Mouse (Mus musculus): ENCODE measurements around the gene Magi2. TPM values are rescaled to one million over a fixed set of nuclear protein-coding genes. Genes with fewer than 3 reads are reported as not detected.

The Magi2 gene
- polyA plus RNA-seq, 1 experiment from 2014 or later, result 1.7 TPM

DNA sequence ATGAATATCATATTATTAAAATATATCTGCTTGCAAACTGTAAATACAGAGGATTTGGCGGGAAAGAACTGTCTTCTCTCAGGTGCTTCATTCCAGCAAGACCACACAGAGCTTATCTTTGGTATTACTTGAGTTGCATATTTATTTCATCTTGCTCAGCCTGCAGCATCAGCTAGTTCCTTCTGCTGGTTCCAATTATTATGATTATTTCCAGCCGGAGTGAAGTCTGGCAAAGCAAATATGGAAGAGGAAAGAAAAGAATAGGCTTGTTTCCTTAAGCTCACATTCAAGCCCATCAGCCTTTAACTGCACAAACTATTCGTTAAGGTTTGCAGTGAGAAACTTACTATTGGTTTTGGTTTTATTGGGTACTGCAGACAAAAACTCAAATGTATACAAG is 20.4 kb downstream of the Magi2 start:
- 73% methylated on average over 3 of the region's 3 CpGs for WGBS
- DNase-seq (ENCODE audit: low spot score) (no peak), ATAC-seq (replicated peaks; ENCODE audit: low FRiP score) (no peak)
- no peaks in the 10 kb centered on the region for H3K4me1 ChIP-seq (replicated peaks; ENCODE audit: control insufficient read depth, insufficient read depth, low read length)
- H3K4me2 ChIP-seq, result no peak overlapping the region
- no peaks in the 10 kb centered on the region for H3K27me3 ChIP-seq (replicated peaks; ENCODE audit: control insufficient read depth, insufficient read depth, low read length)
- H3K36me3 ChIP-seq (ENCODE audit: control insufficient read depth, insufficient read depth, low read length), result no peaks in the 10 kb centered on the region
- no peak overlapping the region for H3K27ac ChIP-seq (ENCODE audit: low read depth, low read length)
- no peaks in the 10 kb centered on the region for H3K9me3 ChIP-seq (ENCODE audit: control insufficient read depth, low read length)
- H3K9ac ChIP-seq (ENCODE audit: low read depth, low read length), result no peak overlapping the region
- H3K4me3 ChIP-seq (ENCODE audit: low read depth, low read length), result no peak overlapping the region

DNA sequence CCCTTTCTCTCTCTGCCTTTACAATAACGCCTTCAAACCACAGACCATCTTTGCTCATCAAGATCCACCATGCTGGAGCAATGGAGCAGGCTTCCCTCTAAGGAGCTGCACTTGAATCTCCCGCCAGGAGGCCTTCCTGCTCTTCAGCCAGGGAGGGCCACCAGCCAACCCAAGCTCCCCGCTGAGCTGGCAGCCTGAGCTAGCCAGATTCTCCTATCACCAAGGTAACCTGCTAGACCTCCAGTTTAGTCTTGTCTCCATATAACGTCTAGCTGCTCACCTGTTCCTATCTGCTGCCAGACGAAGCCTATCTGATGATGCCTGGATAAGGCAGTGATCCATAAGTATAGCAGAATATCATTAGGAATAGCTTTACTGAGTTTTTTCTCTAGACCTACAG is 36.0 kb downstream of the Magi2 start:
- DNase-seq (ENCODE audit: low spot score), result no peak
- no peak for ATAC-seq (replicated peaks; ENCODE audit: low FRiP score)
- Histone ChIP-seq H3K4me2 (no peak overlapping the region), H3K9ac (ENCODE audit: low read depth, low read length) (no peak overlapping the region), H3K27me3 (replicated peaks; ENCODE audit: control insufficient read depth, insufficient read depth, low read length) (no peaks in the 10 kb centered on the region), H3K27ac (ENCODE audit: low read depth, low read length) (no peak overlapping the region), H3K4me3 (ENCODE audit: low read depth, low read length) (no peak overlapping the region), H3K9me3 (ENCODE audit: control insufficient read depth, low read length) (no peaks in the 10 kb centered on the region), H3K36me3 (ENCODE audit: control insufficient read depth, insufficient read depth, low read length) (no peaks in the 10 kb centered on the region), H3K4me1 (replicated peaks; ENCODE audit: control insufficient read depth, insufficient read depth, low read length) (no peaks in the 10 kb centered on the region)
- 57% methylated on average over 5 of the region's 5 CpGs for WGBS

DNA sequence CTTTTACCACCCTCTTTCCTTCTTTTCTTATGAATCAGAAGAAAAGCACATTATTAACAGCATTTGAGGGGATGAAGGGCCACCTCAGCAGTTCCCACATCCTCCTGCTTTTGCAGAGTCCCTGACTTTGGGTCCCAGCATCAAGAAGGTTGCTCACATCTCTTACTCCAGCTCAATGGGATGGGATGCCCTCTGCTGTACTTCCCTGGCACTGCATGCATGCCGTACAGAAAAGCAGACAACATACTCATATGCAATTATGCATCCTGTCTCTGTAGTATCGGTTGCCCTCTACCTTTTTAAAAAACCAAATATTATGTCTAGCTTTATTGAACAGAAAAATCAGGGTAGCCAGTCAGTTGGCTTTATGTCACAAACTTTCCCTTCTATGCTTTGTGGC is 37.8 kb downstream of the Magi2 start:
- Histone ChIP-seq H3K4me2 (no peak overlapping the region), H3K27me3 (replicated peaks; ENCODE audit: control insufficient read depth, insufficient read depth, low read length) (no peaks in the 10 kb centered on the region), H3K36me3 (ENCODE audit: control insufficient read depth, insufficient read depth, low read length) (no peaks in the 10 kb centered on the region), H3K9ac (ENCODE audit: low read depth, low read length) (no peak overlapping the region), H3K4me1 (replicated peaks; ENCODE audit: control insufficient read depth, insufficient read depth, low read length) (no peaks in the 10 kb centered on the region), H3K9me3 (ENCODE audit: control insufficient read depth, low read length) (no peaks in the 10 kb centered on the region), H3K4me3 (ENCODE audit: low read depth, low read length) (no peak overlapping the region), H3K27ac (ENCODE audit: low read depth, low read length) (no peak overlapping the region)
- WGBS, result 61% methylated on average over 2 of the region's 2 CpGs
- no peak for DNase-seq (ENCODE audit: low spot score)
- no peak for ATAC-seq (replicated peaks; ENCODE audit: low FRiP score)

DNA sequence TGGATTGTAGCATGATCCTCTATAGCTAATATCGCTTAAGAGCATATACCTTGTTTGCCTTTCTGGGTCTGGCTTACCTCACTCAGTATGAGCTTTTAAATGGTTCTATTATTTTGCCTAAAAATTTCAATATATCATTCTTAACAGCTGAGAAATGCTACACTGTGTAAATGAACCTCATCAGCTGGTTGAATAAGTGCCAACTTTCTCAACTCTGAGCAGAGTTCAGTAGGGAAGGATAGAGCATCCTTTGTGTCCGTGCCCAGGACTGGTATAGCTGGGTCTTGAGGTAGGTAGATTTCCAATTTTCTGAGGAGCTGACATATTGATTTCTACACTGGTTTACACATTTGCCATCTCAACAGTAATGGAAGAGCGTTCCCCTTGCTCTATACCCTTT is 65.7 kb downstream of the Magi2 start:
- Histone ChIP-seq H3K9ac (ENCODE audit: low read depth, low read length) (no peak overlapping the region), H3K36me3 (ENCODE audit: control insufficient read depth, insufficient read depth, low read length) (no peaks in the 10 kb centered on the region), H3K4me2 (no peak overlapping the region), H3K27ac (ENCODE audit: low read depth, low read length) (no peak overlapping the region), H3K4me1 (replicated peaks; ENCODE audit: control insufficient read depth, insufficient read depth, low read length) (no peaks in the 10 kb centered on the region), H3K4me3 (ENCODE audit: low read depth, low read length) (no peak overlapping the region), H3K9me3 (ENCODE audit: control insufficient read depth, low read length) (no peaks in the 10 kb centered on the region), H3K27me3 (replicated peaks; ENCODE audit: control insufficient read depth, insufficient read depth, low read length) (no peaks in the 10 kb centered on the region)
- 73% methylated on average over 3 of the region's 3 CpGs for WGBS
- ATAC-seq (replicated peaks; ENCODE audit: low FRiP score) (no peak), DNase-seq (ENCODE audit: low spot score) (no peak)

DNA sequence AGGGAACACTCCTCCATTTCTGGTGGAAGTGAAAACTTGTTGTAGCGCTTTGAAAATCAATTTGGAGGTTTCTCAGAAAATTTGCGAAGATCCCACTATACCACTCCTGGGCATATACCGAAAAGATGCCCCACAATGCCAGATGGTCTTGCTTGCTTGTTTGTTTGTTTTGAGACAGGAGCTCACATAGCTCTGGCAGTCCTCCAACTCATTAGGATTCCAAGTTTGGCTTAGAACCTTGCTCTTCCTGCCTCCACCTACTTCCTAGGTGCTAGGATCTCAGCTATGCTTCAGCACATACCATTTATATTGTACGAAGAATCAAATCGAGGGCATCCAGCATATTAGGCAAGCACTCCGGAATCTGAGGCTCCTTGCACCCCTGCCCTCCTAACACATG is 79.8 kb downstream of the Magi2 start:
- Histone ChIP-seq H3K36me3 (ENCODE audit: control insufficient read depth, insufficient read depth, low read length) (no peaks in the 10 kb centered on the region), H3K9ac (ENCODE audit: low read depth, low read length) (no peak overlapping the region), H3K4me2 (no peak overlapping the region), H3K27ac (ENCODE audit: low read depth, low read length) (no peak overlapping the region), H3K9me3 (ENCODE audit: control insufficient read depth, low read length) (no peaks in the 10 kb centered on the region), H3K27me3 (replicated peaks; ENCODE audit: control insufficient read depth, insufficient read depth, low read length) (no peaks in the 10 kb centered on the region), H3K4me3 (ENCODE audit: low read depth, low read length) (no peak overlapping the region), H3K4me1 (replicated peaks; ENCODE audit: control insufficient read depth, insufficient read depth, low read length) (no peaks in the 10 kb centered on the region)
- ATAC-seq (replicated peaks; ENCODE audit: low FRiP score) (no peak), DNase-seq (ENCODE audit: low spot score) (no peak)
- 81% methylated on average over 6 of the region's 6 CpGs for WGBS

DNA sequence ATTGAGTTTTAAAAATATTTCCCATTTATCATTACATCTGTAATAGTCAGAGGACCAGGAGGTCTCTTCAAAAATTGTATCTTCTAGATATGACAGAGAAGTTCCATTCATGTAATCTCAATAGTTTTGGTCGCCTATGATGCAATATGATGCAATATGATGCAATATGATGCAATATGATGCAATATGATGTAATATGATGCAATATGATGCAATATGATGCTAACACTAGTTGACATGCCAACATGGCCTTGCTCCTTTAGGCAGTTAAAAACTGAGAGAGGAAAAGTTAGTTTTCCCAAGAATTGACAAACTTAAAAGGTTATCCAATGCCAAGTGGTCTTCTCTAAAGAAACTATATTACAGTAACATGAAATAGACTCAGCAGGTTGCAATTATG is 83.0 kb downstream of the Magi2 start:
- DNase-seq (ENCODE audit: low spot score), result no peak
- WGBS, result 47% methylated on average over 1 of the region's 1 CpGs
- Histone ChIP-seq H3K27me3 (replicated peaks; ENCODE audit: control insufficient read depth, insufficient read depth, low read length) (no peaks in the 10 kb centered on the region), H3K9me3 (ENCODE audit: control insufficient read depth, low read length) (no peaks in the 10 kb centered on the region), H3K4me3 (ENCODE audit: low read depth, low read length) (no peak overlapping the region), H3K4me2 (no peak overlapping the region), H3K9ac (ENCODE audit: low read depth, low read length) (no peak overlapping the region), H3K4me1 (replicated peaks; ENCODE audit: control insufficient read depth, insufficient read depth, low read length) (no peaks in the 10 kb centered on the region), H3K27ac (ENCODE audit: low read depth, low read length) (no peak overlapping the region), H3K36me3 (ENCODE audit: control insufficient read depth, insufficient read depth, low read length) (no peaks in the 10 kb centered on the region)
- ATAC-seq (replicated peaks; ENCODE audit: low FRiP score), result no peak

DNA sequence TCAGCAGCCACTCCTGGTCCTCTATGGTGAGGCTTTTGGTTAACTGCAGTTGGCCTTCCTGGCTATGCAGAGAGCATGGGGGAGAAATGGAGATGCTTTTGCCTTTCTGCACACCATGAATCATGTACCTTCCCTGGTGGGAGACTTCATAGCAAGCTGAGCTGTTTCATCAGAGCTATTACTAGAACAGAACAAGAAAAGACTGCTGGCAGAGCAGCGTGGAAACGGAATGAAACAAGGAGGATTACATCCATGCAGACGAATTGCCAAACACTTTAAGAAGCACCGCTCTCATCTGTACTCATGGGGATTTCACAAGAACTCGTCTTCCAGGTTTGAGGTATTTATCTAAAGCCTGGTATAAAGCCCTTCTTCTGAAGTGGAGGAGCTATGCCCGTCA is 95.7 kb downstream of the Magi2 start:
- DNase-seq (ENCODE audit: low spot score) (no peak), ATAC-seq (replicated peaks; ENCODE audit: low FRiP score) (no peak)
- H3K9me3 ChIP-seq (ENCODE audit: control insufficient read depth, low read length), result no peaks in the 10 kb centered on the region
- no peak overlapping the region for H3K4me2 ChIP-seq
- 76% methylated on average over 6 of the region's 6 CpGs for WGBS
- H3K36me3 ChIP-seq (ENCODE audit: control insufficient read depth, insufficient read depth, low read length), result no peaks in the 10 kb centered on the region
- no peaks in the 10 kb centered on the region for H3K27me3 ChIP-seq (replicated peaks; ENCODE audit: control insufficient read depth, insufficient read depth, low read length)
- no peak overlapping the region for H3K27ac ChIP-seq (ENCODE audit: low read depth, low read length)
- no peak overlapping the region for H3K4me3 ChIP-seq (ENCODE audit: low read depth, low read length)
- H3K9ac ChIP-seq (ENCODE audit: low read depth, low read length), result no peak overlapping the region
- H3K4me1 ChIP-seq (replicated peaks; ENCODE audit: control insufficient read depth, insufficient read depth, low read length), result no peaks in the 10 kb centered on the region

DNA sequence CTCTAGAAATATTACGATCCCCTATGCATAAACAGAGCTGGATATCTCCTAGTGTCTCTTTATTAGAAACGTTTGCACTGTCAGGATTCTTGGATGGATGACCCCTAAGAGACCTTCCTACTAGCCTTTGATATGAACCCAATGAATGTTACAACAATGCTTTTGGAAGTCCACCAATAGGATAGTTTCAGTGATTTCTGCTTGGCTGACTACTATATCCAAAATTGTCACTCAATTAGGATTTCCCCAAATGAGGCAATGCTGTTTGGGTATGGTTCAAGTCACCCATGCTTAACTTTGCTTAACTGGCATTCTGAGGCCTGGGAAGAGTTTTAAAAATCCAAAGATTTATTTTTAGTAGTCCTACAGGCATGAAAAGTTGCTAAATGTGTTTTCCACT is 110.7 kb downstream of the Magi2 start:
- Histone ChIP-seq H3K27me3 (replicated peaks; ENCODE audit: control insufficient read depth, insufficient read depth, low read length) (no peaks in the 10 kb centered on the region), H3K27ac (ENCODE audit: low read depth, low read length) (no peak overlapping the region), H3K9me3 (ENCODE audit: control insufficient read depth, low read length) (no peaks in the 10 kb centered on the region), H3K4me2 (no peak overlapping the region), H3K9ac (ENCODE audit: low read depth, low read length) (no peak overlapping the region), H3K4me1 (replicated peaks; ENCODE audit: control insufficient read depth, insufficient read depth, low read length) (no peaks in the 10 kb centered on the region), H3K36me3 (ENCODE audit: control insufficient read depth, insufficient read depth, low read length) (no peaks in the 10 kb centered on the region), H3K4me3 (ENCODE audit: low read depth, low read length) (no peak overlapping the region)
- no peak for DNase-seq (ENCODE audit: low spot score)
- 57% methylated on average over 2 of the region's 2 CpGs for WGBS
- no peak for ATAC-seq (replicated peaks; ENCODE audit: low FRiP score)

DNA sequence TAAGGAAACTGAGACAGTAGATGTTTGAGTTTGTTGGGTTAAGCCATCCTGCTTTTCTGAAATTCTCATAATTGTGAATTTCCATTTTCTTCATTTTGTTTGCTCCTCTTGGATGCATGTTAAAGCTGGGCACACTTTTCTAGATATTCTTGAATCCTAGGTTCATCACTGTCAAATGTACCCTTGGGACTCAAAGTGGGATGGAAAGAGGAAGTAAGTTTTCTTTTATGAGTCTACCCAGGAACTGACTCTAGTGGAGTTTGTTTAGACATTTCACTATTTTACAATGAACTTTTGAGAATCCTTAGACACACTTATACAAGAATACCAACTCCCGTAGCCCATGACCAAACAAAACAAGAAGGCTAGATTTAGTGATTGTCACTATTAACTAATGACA is 141.3 kb downstream of the Magi2 start:
- Histone ChIP-seq H3K36me3 (ENCODE audit: control insufficient read depth, insufficient read depth, low read length) (no peaks in the 10 kb centered on the region), H3K4me1 (replicated peaks; ENCODE audit: control insufficient read depth, insufficient read depth, low read length) (no peaks in the 10 kb centered on the region), H3K27me3 (replicated peaks; ENCODE audit: control insufficient read depth, insufficient read depth, low read length) (no peaks in the 10 kb centered on the region), H3K9me3 (ENCODE audit: control insufficient read depth, low read length) (no peaks in the 10 kb centered on the region), H3K4me3 (ENCODE audit: low read depth, low read length) (no peak overlapping the region), H3K27ac (ENCODE audit: low read depth, low read length) (no peak overlapping the region), H3K4me2 (no peak overlapping the region), H3K9ac (ENCODE audit: low read depth, low read length) (no peak overlapping the region)
- no peak for ATAC-seq (replicated peaks; ENCODE audit: low FRiP score)
- WGBS, result 86% methylated on average over 1 of the region's 1 CpGs
- no peak for DNase-seq (ENCODE audit: low spot score)
